Mouse (Mus musculus): ENCODE measurements around the gene Pex6.

DNA sequence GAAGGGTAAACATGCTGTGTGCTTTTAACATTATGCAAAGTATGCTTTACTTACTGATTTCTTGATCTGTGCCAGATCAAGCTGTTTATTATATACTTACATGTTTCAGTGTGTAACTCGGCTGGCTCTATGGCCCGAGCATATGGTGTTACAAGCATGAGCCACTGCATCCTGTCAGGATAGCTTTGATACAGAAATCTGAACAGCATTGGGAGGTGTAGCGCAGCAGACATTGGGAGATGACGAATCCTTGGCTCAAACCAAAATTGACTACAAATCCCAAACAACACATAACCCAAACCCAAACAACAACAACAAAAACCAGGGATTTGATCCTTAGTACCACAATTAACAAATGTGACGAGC, 60.8 kb downstream of the Pex6 start:
- TF ChIP-seq CTCF (IDR thresholded peaks at IDR 0.05; ENCODE audit: low read depth) (no peak), EP300 (IDR thresholded peaks at IDR 0.05; ENCODE audit: low read depth) (no peak)
